Mouse (Mus musculus) limb, embryonic 10.5 days (tissue): ENCODE measurements around the gene Inafm1. TPM values are rescaled to one million over a fixed set of nuclear protein-coding genes. Genes with fewer than 3 reads are reported as not detected.

Experiments used
- DNase-seq: peaks from one replicate; pipeline ENCODE4 v3.0.0-alpha.2; 2017; ENCODE audit warnings: low spot score
- H3K27ac ChIP-seq: fragments of 300-500 bp; sonication (generic); 2 replicates; pipeline ENCODE4 v1.5.1; 2016; ENCODE audit warnings: mild to moderate bottlenecking
- H3K27me3 ChIP-seq: fragments of 300-500 bp; sonication (generic); 2 replicates; pipeline ENCODE4 v1.6.1; 2016; ENCODE audit warnings: low read depth, mild to moderate bottlenecking; ENCODE audit not compliant: poor library complexity, severe bottlenecking
- H3K36me3 ChIP-seq: fragments of 300-500 bp; sonication (generic); 2 replicates; pipeline ENCODE4 v1.6.1; 2016; ENCODE audit warnings: mild to moderate bottlenecking, moderate library complexity
- H3K4me1 ChIP-seq: fragments of 300-500 bp; sonication (generic); 2 replicates; pipeline ENCODE4 v1.6.1; 2016
- H3K4me3 ChIP-seq: fragments of 300-500 bp; sonication (generic); 2 replicates; pipeline ENCODE4 v1.5.1; 2016; ENCODE audit warnings: mild to moderate bottlenecking, moderate library complexity
- H3K9me3 ChIP-seq: fragments of 300-500 bp; sonication (generic); replicated peaks from 2 replicates; pipeline ENCODE4 v1.6.1; 2016; ENCODE audit warnings: mild to moderate bottlenecking
- WGBS: fragments of 180-500 bp; shearing (Covaris S2); methylation state at CpG from one replicate; pipeline ENCODE4 v1.1.7; 2016; 5-methylcytosine and 5-hydroxymethylcytosine counted together
- polyA plus RNA-seq: library from polyadenylated mRNA; unstranded; fragments of >200 nt; fragmentation: Nextera tagmentation; extraction: Ambion mirVana; gene quantifications from 2 replicates; pipeline ENCODE4 v1.2.1, GENCODE M21; 2016

Gene Inafm1
- 5.4 and 7.4 TPM in 2 replicates for polyA plus RNA-seq

DNA sequence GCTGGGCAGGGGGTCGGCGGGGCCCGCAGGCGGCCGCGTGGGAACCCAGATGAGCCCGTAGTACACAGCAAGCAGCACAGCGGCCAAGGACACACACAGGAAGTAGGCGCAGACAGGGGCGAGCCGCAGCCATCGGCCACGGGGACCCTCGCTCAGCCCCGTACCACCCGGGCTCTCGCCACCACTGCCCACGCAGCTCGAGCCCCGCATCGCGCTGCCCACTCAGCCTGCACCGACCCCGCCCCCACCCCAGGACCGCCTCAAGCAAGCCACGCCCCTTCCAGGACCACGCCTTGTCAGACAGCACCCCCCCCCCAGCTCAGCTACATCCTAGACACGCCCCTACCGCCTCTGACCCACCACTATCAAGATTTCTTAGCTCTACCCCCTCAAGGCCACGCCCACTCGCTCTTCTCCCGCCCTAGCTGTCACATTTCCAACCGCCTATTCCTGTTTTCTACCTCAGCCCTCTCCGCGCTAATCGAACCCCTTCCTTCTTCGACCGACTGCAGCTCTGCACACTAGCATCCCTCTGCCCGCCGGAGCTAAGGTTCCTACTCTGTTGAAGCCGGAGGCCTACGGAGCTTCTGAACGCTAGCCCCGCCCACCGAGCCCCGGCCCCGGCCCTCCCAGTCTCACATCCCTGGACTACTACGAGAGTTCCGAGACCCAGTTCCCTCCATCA is at the start of gene Inafm1:
Inafm1 (minus strand) TSS at position 537 of the 685 bp plus-strand sequence.
- peaks cover 34% of the 10 kb centered on the region for H3K36me3 ChIP-seq
- peaks cover 36% of the 10 kb centered on the region for H3K4me1 ChIP-seq
- peak; percentile 92 for DNase-seq
- H3K27ac ChIP-seq, result peak within 1 kb of the TSS; percentile 84
- 1% methylated on average over 49 of the region's 49 CpGs for WGBS
- peak within 1 kb of the TSS; percentile 66 for H3K4me3 ChIP-seq
- no peaks in the 10 kb centered on the region; the same call in 1 of the 2 replicates for H3K27me3 ChIP-seq
- no peaks in the 10 kb centered on the region for H3K9me3 ChIP-seq

GRCm38 (mm10) chr7:16320479-16320878 is 47.1 kb upstream of the Inafm1 start:
- 86% methylated on average over 6 of the region's 6 CpGs for WGBS

GRCm38 (mm10) chr7:16319216-16319615 is 45.8 kb upstream of the Inafm1 start:
- Histone ChIP-seq H3K36me3 (peaks cover 42% of the 10 kb centered on the region), H3K27me3 (no peaks in the 10 kb centered on the region), H3K27ac (no peak overlapping the region), H3K4me3 (no peak overlapping the region), H3K9me3 (no peaks in the 10 kb centered on the region), H3K4me1 (peaks cover 18% of the 10 kb centered on the region)
- WGBS, result 94% methylated on average over 4 of the region's 4 CpGs
- DNase-seq, result no peak

More at GRCm38 (mm10) chr7:16320479-16320878, 47.1 kb upstream of the Inafm1 start:
- DNase-seq, result no peak
- Histone ChIP-seq H3K4me1 (0 out of 2 replicates have a peak, but pooled peaks cover 7% of the 10 kb centered on the region), H3K36me3 (peaks cover 55% of the 10 kb centered on the region), H3K27ac (no peak overlapping the region), H3K9me3 (no peaks in the 10 kb centered on the region), H3K27me3 (no peaks in the 10 kb centered on the region), H3K4me3 (no peak overlapping the region)

DNA sequence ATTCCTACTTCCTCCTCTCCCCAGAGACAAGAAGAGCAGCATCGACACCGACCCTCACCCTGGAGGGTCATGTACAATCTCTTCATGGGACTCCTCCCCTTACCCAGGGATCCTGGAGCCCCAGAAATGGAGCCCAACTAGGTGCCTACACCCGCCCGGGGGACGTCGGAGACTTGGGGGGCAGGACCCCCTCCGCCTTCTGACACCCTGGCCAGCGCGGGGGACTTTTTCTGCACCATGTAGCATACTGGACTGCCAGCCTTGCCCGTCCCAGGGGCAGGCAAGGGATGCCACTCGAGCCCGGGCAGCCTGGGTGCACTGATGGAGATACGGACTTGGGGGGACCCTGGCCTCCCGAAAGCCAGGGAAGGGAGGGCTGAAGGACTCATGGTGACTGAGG is 43.7 kb upstream of the Inafm1 start:
- Histone ChIP-seq H3K27me3 (no peaks in the 10 kb centered on the region), H3K4me1 (peaks cover 40% of the 10 kb centered on the region), H3K36me3 (peaks cover 34% of the 10 kb centered on the region), H3K4me3 (no peak overlapping the region), H3K9me3 (no peaks in the 10 kb centered on the region), H3K27ac (no peak overlapping the region)
- no peak for DNase-seq
- WGBS, result 87% methylated on average over 14 of the region's 14 CpGs

- DNase-seq, result no peak
- Histone ChIP-seq H3K9me3 (no peaks in the 10 kb centered on the region), H3K4me3 (no peak overlapping the region), H3K36me3 (peaks cover 30% of the 10 kb centered on the region), H3K27ac (no peak overlapping the region), H3K4me1 (peaks cover 54% of the 10 kb centered on the region), H3K27me3 (no peaks in the 10 kb centered on the region)
- WGBS, result 70% methylated on average over 4 of the region's 4 CpGs
Observed at GRCm38 (mm10) chr7:16315222-16315759, 41.9 kb upstream of the Inafm1 start.

GRCm38 (mm10) chr7:16314221-16314775 is 40.9 kb upstream of the Inafm1 start:
- H3K4me1 ChIP-seq, result peaks cover 64% of the 10 kb centered on the region
- no peaks in the 10 kb centered on the region for H3K27me3 ChIP-seq
- peak overlapping the region; percentile 95 for H3K27ac ChIP-seq
- no peak for DNase-seq
- no peaks in the 10 kb centered on the region for H3K9me3 ChIP-seq
- H3K36me3 ChIP-seq, result peaks cover 23% of the 10 kb centered on the region
- H3K4me3 ChIP-seq, result peak overlapping the region; percentile 78
- WGBS, result 9% methylated on average over 13 of the region's 13 CpGs

DNA sequence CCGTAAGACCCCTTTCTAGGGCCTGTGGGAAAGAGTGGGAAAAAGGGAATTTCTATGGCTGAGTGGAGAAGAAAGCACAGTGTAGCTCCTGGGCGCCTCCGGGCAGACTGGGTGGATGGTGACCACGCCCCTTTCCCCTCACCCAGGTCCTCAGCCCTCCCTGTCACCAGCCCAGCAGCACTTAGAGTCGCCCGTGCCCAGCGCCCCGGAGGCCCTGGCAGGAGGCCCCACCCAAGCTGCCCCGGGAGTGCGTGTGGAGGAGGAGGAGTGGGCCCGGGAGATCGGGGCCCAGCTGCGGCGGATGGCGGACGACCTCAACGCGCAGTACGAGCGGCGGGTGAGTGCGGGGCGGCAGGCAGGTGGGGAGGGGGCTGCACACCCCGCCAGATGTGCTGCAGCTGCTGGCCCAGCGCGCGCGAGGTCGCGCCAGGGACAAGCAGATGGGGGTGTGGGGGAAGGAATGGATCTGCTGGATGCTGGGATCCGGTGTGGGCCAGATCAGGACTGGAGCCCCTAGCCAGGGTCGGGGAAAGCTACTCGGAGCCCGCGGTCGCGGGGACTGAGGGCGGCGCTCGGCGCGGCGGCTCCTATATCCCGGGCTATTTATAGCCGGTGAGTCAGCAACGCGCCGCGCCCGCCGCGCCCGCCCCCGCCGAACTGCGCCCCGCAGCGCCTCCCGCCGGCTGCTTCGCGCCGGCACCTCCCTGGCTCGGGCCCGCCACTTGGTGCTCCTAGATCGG is 40.2 kb upstream of the Inafm1 start:
- Histone ChIP-seq H3K36me3 (peaks cover 22% of the 10 kb centered on the region), H3K4me1 (peaks cover 70% of the 10 kb centered on the region), H3K27ac (peak overlapping the region; percentile 95), H3K27me3 (no peaks in the 10 kb centered on the region), H3K9me3 (no peaks in the 10 kb centered on the region), H3K4me3 (peak overlapping the region; percentile 78)
- under 1% methylated on average over 56 of the region's 66 CpGs for WGBS
- peak; percentile 87 for DNase-seq

DNA sequence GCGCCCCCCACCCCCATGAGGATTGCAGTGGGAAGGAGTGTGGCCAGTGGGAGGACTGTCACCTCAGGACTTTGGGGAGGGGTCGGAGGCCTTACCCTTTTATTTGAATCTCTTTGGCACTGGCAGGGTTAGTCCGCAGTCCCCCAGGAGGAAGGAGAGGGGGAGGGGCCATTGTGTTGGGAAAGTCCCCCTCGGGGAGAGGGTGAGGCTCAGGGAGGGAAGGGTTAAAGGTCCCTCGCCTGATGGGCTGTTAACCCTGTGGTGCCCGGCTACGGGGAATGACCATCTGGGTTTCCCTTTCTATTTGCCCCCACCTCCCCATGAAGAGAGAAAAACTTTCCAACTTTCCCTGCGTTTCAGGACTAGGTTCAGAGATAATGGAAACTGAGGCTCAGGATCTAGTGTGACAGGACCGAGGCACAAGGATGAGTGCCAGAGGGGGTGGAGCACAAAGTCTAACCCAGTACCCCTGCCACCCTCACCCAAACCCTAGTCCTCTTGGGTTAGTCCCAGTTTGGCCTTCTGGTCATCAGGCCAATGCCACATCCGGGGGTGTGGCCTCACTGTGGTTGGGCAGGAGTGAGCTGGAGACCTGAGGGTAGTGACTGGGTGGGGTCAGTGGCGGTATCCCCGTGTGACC is 39.4 kb upstream of the Inafm1 start:
- Histone ChIP-seq H3K36me3 (peaks cover 15% of the 10 kb centered on the region), H3K4me3 (peak overlapping the region; percentile 78), H3K4me1 (peaks cover 75% of the 10 kb centered on the region), H3K9me3 (no peaks in the 10 kb centered on the region), H3K27me3 (no peaks in the 10 kb centered on the region), H3K27ac (peak overlapping the region; percentile 95)
- under 1% methylated on average over 12 of the region's 12 CpGs for WGBS
- DNase-seq, result peak; percentile 90

GRCm38 (mm10) chr7:16312011-16312671 is 38.7 kb upstream of the Inafm1 start:
- peak overlapping the region; percentile 95 for H3K27ac ChIP-seq
- DNase-seq, result peak; percentile 68
- no peaks in the 10 kb centered on the region for H3K27me3 ChIP-seq
- H3K4me1 ChIP-seq, result peaks cover 75% of the 10 kb centered on the region
- WGBS, result under 1% methylated on average over 48 of the region's 49 CpGs
- peaks cover 9% of the 10 kb centered on the region for H3K36me3 ChIP-seq
- peak overlapping the region; percentile 78 for H3K4me3 ChIP-seq
- H3K9me3 ChIP-seq, result no peaks in the 10 kb centered on the region

DNA sequence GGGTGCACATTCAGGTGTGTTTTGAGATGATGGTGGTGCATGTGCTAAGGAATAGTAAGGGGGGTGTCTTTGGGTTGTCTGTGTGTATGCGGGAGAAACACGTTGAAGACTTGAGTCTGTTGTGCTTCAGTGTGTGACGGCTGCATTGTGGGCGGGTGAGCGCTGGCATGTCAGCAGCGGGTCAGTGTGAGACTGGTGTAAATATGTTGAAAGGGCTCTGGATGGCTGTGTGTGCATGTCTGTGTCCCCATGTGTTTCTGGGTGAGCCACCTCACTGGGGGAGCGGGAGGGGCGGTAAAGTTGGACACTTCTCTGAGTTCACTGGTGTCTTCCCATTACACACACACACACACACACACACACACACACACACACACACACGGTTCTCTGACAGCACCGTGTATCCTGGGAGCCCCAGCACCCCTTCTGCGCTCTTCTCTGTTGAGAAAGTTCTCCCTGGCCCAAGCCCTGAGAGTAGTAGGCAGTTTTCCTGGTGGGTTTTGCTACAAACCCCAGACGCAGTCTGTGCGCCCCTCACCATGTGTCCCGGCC is 38.1 kb upstream of the Inafm1 start:
- DNase-seq, result peak; percentile 48
- Histone ChIP-seq H3K9me3 (no peaks in the 10 kb centered on the region), H3K4me3 (peak overlapping the region; percentile 78), H3K36me3 (peaks cover 2% of the 10 kb centered on the region; the same call in 1 of the 2 replicates), H3K4me1 (peaks cover 75% of the 10 kb centered on the region), H3K27me3 (no peaks in the 10 kb centered on the region), H3K27ac (peak overlapping the region; percentile 95)
- WGBS, result under 1% methylated on average over 14 of the region's 14 CpGs

- DNase-seq, result peak; percentile 63
- WGBS, result 3% methylated on average over 24 of the region's 31 CpGs
- Histone ChIP-seq H3K36me3 (no peaks in the 10 kb centered on the region), H3K4me3 (peak overlapping the region; percentile 78), H3K27me3 (no peaks in the 10 kb centered on the region), H3K27ac (peak overlapping the region; percentile 95; the same call in 1 of the 2 replicates), H3K4me1 (peaks cover 75% of the 10 kb centered on the region), H3K9me3 (no peaks in the 10 kb centered on the region)
Observed at GRCm38 (mm10) chr7:16310521-16311452, 37.4 kb upstream of the Inafm1 start.
